Comparison of ENCODE assay signal across 9 mouse cellular contexts in the genomic region with DNA sequence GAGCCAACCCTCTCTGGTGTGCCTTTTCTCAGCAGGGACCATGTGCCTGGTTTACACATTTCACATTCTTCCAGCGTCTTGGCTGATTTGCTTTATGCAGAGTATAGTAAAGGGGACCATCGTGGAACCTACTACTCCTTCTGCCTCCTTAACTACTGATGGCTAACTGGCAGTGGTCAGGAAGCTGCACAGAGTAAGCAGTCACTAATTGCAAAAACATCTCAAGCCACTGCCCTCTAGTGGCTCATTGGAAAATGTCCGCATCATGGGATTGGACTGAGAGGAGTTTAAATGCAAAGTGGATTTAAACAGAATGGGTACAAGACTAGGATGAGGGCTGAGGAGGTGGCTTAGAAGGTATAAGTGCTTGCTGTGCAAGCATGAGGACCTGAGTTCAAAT. TPM values are rescaled to one million over a fixed set of nuclear protein-coding genes. Genes with fewer than 3 reads are reported as not detected.
A peak's percentile ranks its signal among the peaks of the same experiment; 100 is the strongest.
DNase-seq lines count a peak whose midpoint lies in the region; ATAC-seq lines count a peak whose summit lies in the region.
"Had no signal": no experiment of that assay in that cellular context is flagged by ENCODE, and none has a peak within 500 bp of the region (broad histone marks: within the 10 kb centered on the region; RNA-seq: fewer than 3 reads in every experiment).

No protein-coding gene starts in this region.

- H3K36me3 ChIP-seq in hindbrain, embryonic 15.5 days, result no peaks in the 10 kb centered on the region
- no peaks in the 10 kb centered on the region for H3K36me3 ChIP-seq in neural tube, embryonic 13.5 days

- H3K9ac ChIP-seq in hindbrain, embryonic 15.5 days, result no peak overlapping the region
- no peak overlapping the region for H3K9ac ChIP-seq in neural tube, embryonic 13.5 days

- H3K9me3 ChIP-seq in hindbrain, embryonic 15.5 days, result no peaks in the 10 kb centered on the region
- no peaks in the 10 kb centered on the region for H3K9me3 ChIP-seq in neural tube, embryonic 13.5 days

- peak; percentile 15 for DNase-seq in CD4-positive, CD25-positive, alpha-beta regulatory T cell, adult 2 months (ENCODE audit: low read depth, low spot score)
- DNase-seq in 3T3-L1 (ENCODE audit: low read depth, low spot score), result peak; percentile 79
- DNase-seq in left cerebral cortex, postnatal 25 days (ENCODE audit: low spot score in 2 of 2), result peak; percentile 35 to 63
- DNase-seq in spleen, postnatal 36 days (ENCODE audit: low spot score in 2 of 2), result no peak

- H3K4me1 ChIP-seq in hindbrain, embryonic 15.5 days (replicated peaks), result no peaks in the 10 kb centered on the region
- no peaks in the 10 kb centered on the region for H3K4me1 ChIP-seq in neural tube, embryonic 13.5 days (replicated peaks)

- no peak overlapping the region for H3K27ac ChIP-seq in hindbrain, embryonic 15.5 days (replicated peaks)
- no peak overlapping the region for H3K27ac ChIP-seq in neural tube, embryonic 13.5 days (replicated peaks)

- 24% methylated on average over 3 of the region's 3 CpGs for WGBS in hindbrain, embryonic 15.5 days
- 24% methylated on average over 3 of the region's 3 CpGs for WGBS in neural tube, embryonic 13.5 days

- no peaks in the 10 kb centered on the region for H3K27me3 ChIP-seq in hindbrain, embryonic 15.5 days
- no peaks in the 10 kb centered on the region for H3K27me3 ChIP-seq in neural tube, embryonic 13.5 days

- intact Hi-C loops in left cerebral cortex, postnatal 25 days (cut with DNase I), result no loop called here

- H3K4me2 ChIP-seq in hindbrain, embryonic 15.5 days, result no peak overlapping the region
- H3K4me2 ChIP-seq in neural tube, embryonic 13.5 days, result no peak overlapping the region

- no peak for ATAC-seq in CD4-positive, CD25-positive, alpha-beta regulatory T cell, adult 4 months
- peak; percentile 88 for ATAC-seq in common myeloid progenitor, adult 5-6 weeks (replicated peaks; ENCODE audit: low read depth, poor library complexity, severe bottlenecking)
- ATAC-seq in hindbrain, embryonic 15.5 days (ENCODE audit: low FRiP score, low read depth), result 0 out of 2 replicates have a peak, but pooled peaks have one; percentile 54
- peak; percentile 50 for ATAC-seq in neural tube, embryonic 13.5 days (ENCODE audit: low read depth)

- no peak overlapping the region for H3K4me3 ChIP-seq in hindbrain, embryonic 15.5 days
- no peak overlapping the region for H3K4me3 ChIP-seq in neural tube, embryonic 13.5 days

RNA-seq across cellular contexts. Expression of a gene that starts 14.7 kb away (rescaled TPM):
- polyA plus RNA-seq in CD4-positive, CD25-positive, alpha-beta regulatory T cell, adult 4 months (2017; shearing (Covaris generic)), result not detected
- 2.1 and 2.5 TPM in 2 replicates for total RNA-seq in common myeloid progenitor, adult 5-6 weeks (2017)
- polyA plus RNA-seq in hindbrain, embryonic 15.5 days (2015; fragmentation: Nextera tagmentation; extraction: Ambion mirVana), result 0.09 and 0.46 TPM in 2 replicates
- total RNA-seq in left cerebral cortex, postnatal 25 days (2021), result not detected
- not detected in 2 replicates for polyA plus RNA-seq in neural tube, embryonic 13.5 days (2015; fragmentation: Nextera tagmentation; extraction: Ambion mirVana)
- total RNA-seq: left cerebral cortex, postnatal 36 days had no signal

Comparison
In these comparisons a context has a peak if more than half of its experiments do, and no peak if none do; other contexts are left out.
1. DNase-seq: peak in CD4-positive, CD25-positive, alpha-beta regulatory T cell, adult 2 months (single experiment), 3T3-L1 (single experiment) and left cerebral cortex, postnatal 25 days (2 of 2); none in spleen, postnatal 36 days (0 of 2).